Mouse (Mus musculus): ENCODE data around the gene Mcm9. TPM values are rescaled to one million over a fixed set of nuclear protein-coding genes. Genes with fewer than 3 reads are reported as not detected.
"Not testable (repeated sequence)": the region's sequence is repeated elsewhere in the genome, so short reads cannot be mapped to it uniquely, and the experiment has no call there.

Mcm9 gene
- total and polyA plus RNA-seq, 2 experiments from 2014 or later = 7.7 to 8.0 TPM

GRCm38 (mm10) chr10:53502875-53503816 is 127.1 kb downstream of the Mcm9 start:
- no peaks in the 10 kb centered on the region for H3K27me3 ChIP-seq (ENCODE audit: insufficient read depth, low read length)
- peak overlapping the region; percentile 34; the same call in 1 of the 2 replicates for H3K9ac ChIP-seq (replicated peaks; ENCODE audit: low read length)
- no peaks in the 10 kb centered on the region for H3K4me1 ChIP-seq (ENCODE audit: insufficient read depth, low read length)
- peak overlapping the region; percentile 77 for H3K27ac ChIP-seq
- 40% methylated on average over 21 of the region's 21 CpGs for WGBS
- no peaks in the 10 kb centered on the region for H3K36me3 ChIP-seq (ENCODE audit: insufficient read depth, low read length)
- ATAC-seq (peak; percentile 88), DNase-seq (ENCODE audit: low spot score) (peak; percentile 61)
- H3K4me2 ChIP-seq (ENCODE audit: low read depth, low read length) = peak overlapping the region; percentile 34; the same call in 1 of the 2 replicates
- H3K4me3 ChIP-seq (ENCODE audit: low read length) = no peak overlapping the region
- H3K9me3 ChIP-seq (ENCODE audit: low read length) = no peaks in the 10 kb centered on the region
- TF ChIP-seq CTCF (IDR thresholded peaks at IDR 0.05; ENCODE audit: low read depth) = no peak

GRCm38 (mm10) chr10:53502471-53502870 is 127.8 kb downstream of the Mcm9 start:
- no peaks in the 10 kb centered on the region for H3K36me3 ChIP-seq (ENCODE audit: insufficient read depth, low read length)
- no peaks in the 10 kb centered on the region for H3K9me3 ChIP-seq (ENCODE audit: low read length)
- H3K4me3 ChIP-seq (ENCODE audit: low read length) = no peak overlapping the region
- WGBS = 88% methylated on average over 13 of the region's 13 CpGs
- H3K27ac ChIP-seq = peak overlapping the region; percentile 77
- H3K9ac ChIP-seq (replicated peaks; ENCODE audit: low read length) = no peak overlapping the region
- no peaks in the 10 kb centered on the region for H3K4me1 ChIP-seq (ENCODE audit: insufficient read depth, low read length)
- H3K27me3 ChIP-seq (ENCODE audit: insufficient read depth, low read length) = no peaks in the 10 kb centered on the region
- ATAC-seq (no peak), DNase-seq (ENCODE audit: low spot score) (no peak)
- H3K4me2 ChIP-seq (ENCODE audit: low read depth, low read length) = no peak overlapping the region
- no peak for TF ChIP-seq CTCF (IDR thresholded peaks at IDR 0.05; ENCODE audit: low read depth)

- no peaks in the 10 kb centered on the region for H3K9me3 ChIP-seq (ENCODE audit: low read length)
- no peak overlapping the region for H3K9ac ChIP-seq (replicated peaks; ENCODE audit: low read length)
- no peak overlapping the region for H3K4me2 ChIP-seq (ENCODE audit: low read depth, low read length)
- no peak for TF ChIP-seq CTCF (IDR thresholded peaks at IDR 0.05; ENCODE audit: low read depth)
- no peaks in the 10 kb centered on the region for H3K4me1 ChIP-seq (ENCODE audit: insufficient read depth, low read length)
- no peak for ATAC-seq
- no peak overlapping the region for H3K4me3 ChIP-seq (ENCODE audit: low read length)
- H3K36me3 ChIP-seq (ENCODE audit: insufficient read depth, low read length) = no peaks in the 10 kb centered on the region
- H3K27ac ChIP-seq = no peak overlapping the region
- no peak for DNase-seq (ENCODE audit: low spot score)
- H3K27me3 ChIP-seq (ENCODE audit: insufficient read depth, low read length) = no peaks in the 10 kb centered on the region
These were observed 130.7 kb downstream of the Mcm9 start for GRCm38 (mm10) chr10:53499518-53499917.

GRCm38 (mm10) chr10:53495349-53495748 is 134.9 kb downstream of the Mcm9 start:
- WGBS = 97% methylated on average over 3 of the region's 3 CpGs
- not testable (repeated sequence) for H3K27ac ChIP-seq; H3K9ac ChIP-seq (replicated peaks; ENCODE audit: low read length); H3K4me1 ChIP-seq (ENCODE audit: insufficient read depth, low read length); H3K27me3 ChIP-seq (ENCODE audit: insufficient read depth, low read length); H3K9me3 ChIP-seq (ENCODE audit: low read length); DNase-seq (ENCODE audit: low spot score); ATAC-seq; H3K36me3 ChIP-seq (ENCODE audit: insufficient read depth, low read length); H3K4me3 ChIP-seq (ENCODE audit: low read length); H3K4me2 ChIP-seq (ENCODE audit: low read depth, low read length)

- H3K4me2 ChIP-seq (ENCODE audit: low read depth, low read length) = no peak overlapping the region
- ATAC-seq (no peak), DNase-seq (ENCODE audit: low spot score) (no peak)
- H3K4me3 ChIP-seq (ENCODE audit: low read length) = no peak overlapping the region
- TF ChIP-seq CTCF (IDR thresholded peaks at IDR 0.05; ENCODE audit: low read depth) = no peak
- no peaks in the 10 kb centered on the region for H3K9me3 ChIP-seq (ENCODE audit: low read length)
- H3K9ac ChIP-seq (replicated peaks; ENCODE audit: low read length) = no peak overlapping the region
- H3K4me1 ChIP-seq (ENCODE audit: insufficient read depth, low read length) = no peaks in the 10 kb centered on the region
- H3K27me3 ChIP-seq (ENCODE audit: insufficient read depth, low read length) = no peaks in the 10 kb centered on the region
- WGBS = 93% methylated on average over 13 of the region's 13 CpGs
- H3K27ac ChIP-seq = no peak overlapping the region
- no peaks in the 10 kb centered on the region for H3K36me3 ChIP-seq (ENCODE audit: insufficient read depth, low read length)
These were observed 136.3 kb downstream of the Mcm9 start for GRCm38 (mm10) chr10:53493954-53494353.

Other genes with a start within 250 kb of the Mcm9 start
- 25.2 and 25.6 TPM in 2 replicates for gene Asf1a, start 33.7 kb downstream of the Mcm9 start, total RNA-seq (2014; rRNA removed)
- 67.2 and 68.4 TPM in 2 replicates for gene Asf1a, start 33.7 kb downstream of the Mcm9 start, polyA plus RNA-seq (2015; fragmentation: Nextera tagmentation; extraction: Ambion mirVana)
- 11.6 and 23.4 TPM in 2 replicates for gene Fam184a, start 120.7 kb upstream of the Mcm9 start, total RNA-seq (2014; rRNA removed)
- 14.6 and 15.2 TPM in 2 replicates for gene Fam184a, start 120.7 kb upstream of the Mcm9 start, polyA plus RNA-seq (2015; fragmentation: Nextera tagmentation; extraction: Ambion mirVana)

Data from hindbrain, postnatal 0 days (tissue).